Mouse (Mus musculus): Measurements from ENCODE around the gene Dpyd.

GRCm38 (mm10) chr3:118557605-118558004 is 4.3 kb upstream of the Dpyd start:
- no peak for TF ChIP-seq CTCF (IDR thresholded peaks at IDR 0.05; ENCODE audit: low read depth)
- no peak for TF ChIP-seq EP300 (IDR thresholded peaks at IDR 0.05; ENCODE audit: low read depth)
